Mouse (Mus musculus): ENCODE measurements around the gene Gm5127.

Gm5127 gene

DNA sequence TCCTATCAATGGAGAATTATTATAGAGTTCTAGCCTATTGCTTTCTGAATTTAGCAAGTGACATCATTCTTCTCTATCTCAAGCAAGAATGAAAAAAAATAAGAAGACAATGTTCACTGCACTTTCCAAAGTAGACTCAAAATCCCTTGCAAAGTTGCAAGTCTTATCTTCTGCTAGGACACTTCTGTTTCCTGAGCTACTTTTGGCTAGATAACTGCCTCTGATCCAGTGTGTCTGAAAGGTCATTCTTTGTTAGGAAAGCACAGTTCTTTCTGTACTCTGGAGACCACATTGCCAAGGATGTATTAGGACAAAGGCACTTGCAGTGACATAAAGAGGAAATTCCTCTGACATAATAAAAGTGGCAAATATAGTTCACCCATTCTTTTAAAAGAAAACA is 159.3 kb downstream of the Gm5127 start:
- no peaks in the 10 kb centered on the region for H3K36me3 ChIP-seq (ENCODE audit: insufficient read depth, low read length)

DNA sequence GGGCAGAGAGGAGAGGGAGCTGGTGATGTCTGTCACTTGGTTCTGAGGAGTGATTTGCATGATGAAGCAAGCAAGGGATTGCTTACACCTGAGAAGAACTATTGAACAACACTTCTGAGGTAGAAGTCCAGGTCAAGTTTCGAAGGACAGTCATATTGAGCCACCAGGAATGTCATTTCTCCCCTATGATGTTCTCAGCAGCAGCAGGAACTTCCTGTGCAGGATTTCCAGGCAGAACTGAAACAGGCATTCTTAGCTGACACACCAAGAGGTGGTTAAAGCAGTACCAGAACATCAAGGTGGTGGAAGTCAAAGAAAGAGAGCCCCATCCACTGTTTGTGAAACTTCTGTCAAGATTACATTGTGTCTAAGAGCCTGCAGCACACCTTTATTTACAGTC is 172.3 kb downstream of the Gm5127 start:
- no peaks in the 10 kb centered on the region for H3K4me1 ChIP-seq (replicated peaks; ENCODE audit: low read depth, low read length)

More for the DNA sequence above, 159.3 kb downstream of the Gm5127 start:
- Histone ChIP-seq H3K4me1 (replicated peaks; ENCODE audit: low read depth, low read length) (no peaks in the 10 kb centered on the region), H3K4me3 (replicated peaks; ENCODE audit: low read length) (no peak overlapping the region), H3K9me3 (ENCODE audit: low read length) (no peaks in the 10 kb centered on the region), H3K27me3 (ENCODE audit: insufficient read depth, low read length) (no peaks in the 10 kb centered on the region)
- no peak for TF ChIP-seq NANOG (IDR thresholded peaks at IDR 0.05; ENCODE audit: borderline replicate concordance, low read length)
- TF ChIP-seq POU5F1 (IDR thresholded peaks at IDR 0.05; ENCODE audit: borderline replicate concordance, low read length): no peak
- no peak for TF ChIP-seq CTCF (conservative IDR thresholded peaks at IDR 0.05; ENCODE audit: low read length)

More for the DNA sequence above, 172.3 kb downstream of the Gm5127 start:
- H3K9me3 ChIP-seq (ENCODE audit: low read length): no peaks in the 10 kb centered on the region
- no peaks in the 10 kb centered on the region for H3K36me3 ChIP-seq (ENCODE audit: insufficient read depth, low read length)
- H3K27me3 ChIP-seq (ENCODE audit: insufficient read depth, low read length): no peaks in the 10 kb centered on the region
- H3K4me3 ChIP-seq (replicated peaks; ENCODE audit: low read length): no peak overlapping the region
- TF ChIP-seq CTCF (conservative IDR thresholded peaks at IDR 0.05; ENCODE audit: low read length): no peak
- no peak for TF ChIP-seq NANOG (IDR thresholded peaks at IDR 0.05; ENCODE audit: borderline replicate concordance, low read length)
- TF ChIP-seq POU5F1 (IDR thresholded peaks at IDR 0.05; ENCODE audit: borderline replicate concordance, low read length): no peak

Data from E14TG2a.4 (cell line).